Mouse (Mus musculus) heart, postnatal 0 days (tissue): ENCODE results near the gene Cnnm1. TPM values are rescaled to one million over a fixed set of nuclear protein-coding genes. Genes with fewer than 3 reads are reported as not detected.

ENCODE experiments used
- ATAC-seq: fragments of 200-750 bp; cut with Nextera tagmentation; 2 replicates; pipeline ENCODE4 v1.8.0; 2017; ENCODE audit warnings: low read depth, moderate number of reproducible peaks, moderate library complexity; ENCODE audit not compliant: insufficient read depth
- DNase-seq: peaks from one replicate; pipeline ENCODE4 v3.0.0-alpha.2; 2016; ENCODE audit warnings: low spot score
- H3K27ac ChIP-seq: fragments of 300-500 bp; sonication (generic); 2 replicates; pipeline ENCODE4 v1.5.1; 2014; ENCODE audit warnings: low read depth, mild to moderate bottlenecking
- H3K27me3 ChIP-seq: fragments of 300-500 bp; sonication (generic); 2 replicates; pipeline ENCODE4 v1.6.1; 2014; ENCODE audit warnings: low read length, mixed read lengths; ENCODE audit not compliant: control insufficient read depth, insufficient read depth
- H3K36me3 ChIP-seq: fragments of 300-500 bp; sonication (generic); replicated peaks from 2 replicates; pipeline ENCODE4 v1.6.1; 2014; ENCODE audit warnings: low read length, mixed read lengths; ENCODE audit not compliant: control insufficient read depth, insufficient read depth
- H3K4me1 ChIP-seq: fragments of 300-500 bp; sonication (generic); 2 replicates; pipeline ENCODE4 v1.6.1; 2014; ENCODE audit warnings: antibody characterized with exemption; ENCODE audit not compliant: control insufficient read depth, insufficient read depth
- H3K4me2 ChIP-seq: fragments of 300-500 bp; sonication (generic); 2 replicates; pipeline ENCODE4 v1.6.1; 2014; ENCODE audit warnings: low read depth, mild to moderate bottlenecking, low read length, moderate library complexity
- H3K4me3 ChIP-seq: fragments of 300-500 bp; sonication (generic); 2 replicates; pipeline ENCODE4 v1.5.1; 2014; ENCODE audit warnings: low read depth, low read length
- H3K9ac ChIP-seq: fragments of 300-500 bp; sonication (generic); replicated peaks from 2 replicates; pipeline ENCODE4 v1.6.1; 2014; ENCODE audit warnings: low read depth, low read length, mixed read lengths
- H3K9me3 ChIP-seq: fragments of 300-500 bp; sonication (generic); replicated peaks from 2 replicates; pipeline ENCODE4 v1.6.1; 2016; ENCODE audit warnings: low read length; ENCODE audit not compliant: control insufficient read depth
- CTCF ChIP-seq: IDR thresholded peaks from 2 replicates; pipeline ENCODE4 v1.5.1; 2016; ENCODE audit warnings: antibody characterized with exemption, control low read depth, low read depth
- EP300 ChIP-seq: IDR thresholded peaks from 2 replicates; pipeline ENCODE4 v1.6.1; 2016; ENCODE audit warnings: antibody characterized with exemption, low read depth
- WGBS: fragments of 180-500 bp; shearing (Covaris S2); extraction: QIAGEN DNeasy Blood & Tissue Kit; methylation state at CpG from one replicate; pipeline ENCODE4 v1.1.7; 2014; 5-methylcytosine and 5-hydroxymethylcytosine counted together
- polyA plus RNA-seq: library from polyadenylated mRNA; unstranded; fragments of >200 nt; fragmentation: Nextera tagmentation; extraction: Ambion mirVana; gene quantifications from 2 replicates; pipeline ENCODE4 v1.2.1, GENCODE M21; 2015
- total RNA-seq: library from RNA; depleted of rRNA; stranded (reverse); fragments of >200 nt; gene quantifications from 2 replicates; pipeline ENCODE4 v1.2.3, GENCODE M21; 2014; ENCODE audit warnings: low replicate concordance

Gene Cnnm1
- total and polyA plus RNA-seq, 2 experiments from 2014 or later: 0.03 TPM; not detected in 1

GRCm38 (mm10) chr19:43460481-43460880 lies 20.2 kb downstream of the Cnnm1 start:
- Histone ChIP-seq H3K36me3 (no peaks in the 10 kb centered on the region), H3K27me3 (no peaks in the 10 kb centered on the region), H3K27ac (no peak overlapping the region), H3K9me3 (no peaks in the 10 kb centered on the region), H3K4me3 (no peak overlapping the region), H3K9ac (no peak overlapping the region), H3K4me1 (no peaks in the 10 kb centered on the region), H3K4me2 (no peak overlapping the region)
- TF ChIP-seq CTCF: no peak
- 80% methylated on average over 12 of the region's 12 CpGs for WGBS
- ATAC-seq (no peak), DNase-seq (no peak)

GRCm38 (mm10) chr19:43462141-43462540 lies 21.9 kb downstream of the Cnnm1 start:
- TF ChIP-seq CTCF: no peak
- no peak for TF ChIP-seq EP300
- Histone ChIP-seq H3K27me3 (no peaks in the 10 kb centered on the region), H3K4me2 (no peak overlapping the region), H3K4me1 (no peaks in the 10 kb centered on the region), H3K9me3 (no peaks in the 10 kb centered on the region), H3K36me3 (no peaks in the 10 kb centered on the region), H3K4me3 (no peak overlapping the region), H3K27ac (no peak overlapping the region), H3K9ac (no peak overlapping the region)
- no peak for ATAC-seq
- DNase-seq: no peak
- 83% methylated on average over 3 of the region's 3 CpGs for WGBS

GRCm38 (mm10) chr19:43463546-43464293 lies 23.5 kb downstream of the Cnnm1 start:
- no peaks in the 10 kb centered on the region for H3K4me1 ChIP-seq
- ATAC-seq (no peak), DNase-seq (no peak)
- no peak overlapping the region for H3K9ac ChIP-seq
- no peaks in the 10 kb centered on the region for H3K9me3 ChIP-seq
- no peak overlapping the region for H3K27ac ChIP-seq
- TF ChIP-seq CTCF (no peak), EP300 (no peak)
- no peak overlapping the region for H3K4me2 ChIP-seq
- no peaks in the 10 kb centered on the region for H3K27me3 ChIP-seq
- H3K36me3 ChIP-seq: no peaks in the 10 kb centered on the region
- 79% methylated on average over 7 of the region's 7 CpGs for WGBS
- no peak overlapping the region for H3K4me3 ChIP-seq

- ATAC-seq: no peak
- Histone ChIP-seq H3K27me3 (no peaks in the 10 kb centered on the region), H3K4me2 (no peak overlapping the region), H3K27ac (no peak overlapping the region), H3K36me3 (no peaks in the 10 kb centered on the region), H3K9me3 (no peaks in the 10 kb centered on the region), H3K4me3 (no peak overlapping the region), H3K9ac (no peak overlapping the region), H3K4me1 (no peaks in the 10 kb centered on the region)
- no peak for DNase-seq
- no peak for TF ChIP-seq CTCF
- no peak for TF ChIP-seq EP300
- WGBS: 75% methylated on average over 3 of the region's 3 CpGs
Measured at GRCm38 (mm10) chr19:43464294-43464687, 24.1 kb downstream of the Cnnm1 start.

- Histone ChIP-seq H3K27ac (no peak overlapping the region), H3K27me3 (no peaks in the 10 kb centered on the region), H3K4me1 (no peaks in the 10 kb centered on the region), H3K9me3 (no peaks in the 10 kb centered on the region), H3K9ac (no peak overlapping the region), H3K4me3 (no peak overlapping the region), H3K36me3 (no peaks in the 10 kb centered on the region), H3K4me2 (no peak overlapping the region)
- ATAC-seq: no peak
- DNase-seq: no peak
- TF ChIP-seq CTCF: no peak
- no peak for TF ChIP-seq EP300
- 78% methylated on average over 11 of the region's 11 CpGs for WGBS
Measured at GRCm38 (mm10) chr19:43465076-43465475, 24.8 kb downstream of the Cnnm1 start.
